Mouse (Mus musculus): Measurements from ENCODE around the gene Lce1a1.
"Not testable (repeated sequence)": the region's sequence is repeated elsewhere in the genome, so short reads cannot be mapped to it uniquely, and the experiment has no call there.

Gene Lce1a1

DNA sequence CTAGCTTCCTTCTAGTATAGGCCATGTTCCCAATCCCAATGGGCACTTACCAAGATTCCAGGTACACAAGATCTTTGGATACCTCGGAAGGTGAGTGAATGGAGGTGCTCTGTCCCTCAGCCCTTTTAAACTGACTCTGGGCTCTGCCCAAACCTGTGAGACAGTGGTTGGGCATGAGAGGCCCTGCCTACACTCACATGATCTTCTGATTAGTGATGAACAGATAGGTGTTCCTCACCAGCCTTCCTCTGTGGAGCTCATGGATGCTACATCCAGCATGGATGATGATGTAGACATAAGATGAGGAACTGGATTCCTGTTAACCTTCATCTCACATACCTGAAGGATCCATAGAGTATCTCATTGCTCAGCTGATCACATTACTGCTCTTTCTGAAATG lies at the start of gene Lce1a1:
Gene Lce1a1 (minus strand): TSS at position 101 of the 400 bp plus-strand sequence.
- no peak for DNase-seq

DNA sequence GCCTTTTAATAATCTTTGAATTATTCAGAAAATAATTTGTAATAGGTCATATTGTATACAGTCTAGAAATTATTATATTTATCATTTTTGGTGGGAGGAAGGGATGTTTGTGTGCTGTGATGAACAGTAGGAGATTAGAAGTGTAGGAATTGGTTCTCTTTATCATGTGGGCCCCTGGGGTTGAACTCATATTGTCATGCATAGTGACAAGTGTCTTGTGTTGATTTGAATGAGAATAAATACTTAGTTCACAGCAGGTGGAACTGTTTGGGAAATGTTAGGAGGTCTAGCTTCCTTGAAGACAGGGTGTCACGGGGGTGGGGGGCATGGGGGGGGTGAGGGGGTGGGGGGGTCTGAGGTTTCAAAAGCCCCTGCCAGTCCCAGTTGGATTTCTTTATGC lies 46.5 kb upstream of the Lce1a1 start:
- DNase-seq: no peak

DNA sequence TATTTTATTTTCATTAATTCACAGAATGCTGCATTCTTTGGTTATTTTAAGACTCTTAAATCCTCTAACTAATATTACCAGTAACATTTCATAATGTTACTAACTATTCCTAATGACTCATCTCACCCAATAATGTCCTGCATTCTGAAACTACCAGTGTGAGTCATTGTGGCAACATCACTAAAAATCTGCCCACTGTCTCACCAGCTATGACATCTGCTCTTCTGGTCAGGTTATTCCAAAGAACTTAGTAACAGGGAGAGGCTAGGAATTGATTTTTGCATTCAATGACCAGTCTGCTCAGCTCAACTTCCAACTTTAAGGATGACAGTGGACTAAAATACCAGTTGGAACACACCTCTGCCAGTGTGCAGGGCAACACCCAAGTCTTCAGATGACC lies 43.6 kb upstream of the Lce1a1 start:
- no peak for DNase-seq

DNA sequence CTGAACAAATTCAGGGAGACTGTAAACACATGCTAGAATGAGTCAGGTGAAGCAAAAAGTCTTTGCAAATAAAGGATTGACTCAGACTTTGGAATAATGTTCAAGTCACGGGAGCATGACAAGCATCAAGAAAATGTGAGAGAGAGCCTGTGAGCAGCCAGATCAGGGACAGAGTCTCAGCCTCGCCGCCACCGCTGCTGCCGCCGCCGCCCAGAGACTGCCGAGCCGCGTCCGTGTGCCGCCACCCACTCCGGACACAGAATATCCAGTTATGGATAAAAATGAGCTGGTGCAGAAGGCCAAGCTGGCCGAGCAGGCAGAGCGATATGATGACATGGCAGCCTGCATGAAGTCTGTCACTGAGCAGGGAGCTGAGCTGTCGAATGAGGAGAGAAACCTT lies 41.0 kb upstream of the Lce1a1 start:
- DNase-seq: not testable (repeated sequence)

DNA sequence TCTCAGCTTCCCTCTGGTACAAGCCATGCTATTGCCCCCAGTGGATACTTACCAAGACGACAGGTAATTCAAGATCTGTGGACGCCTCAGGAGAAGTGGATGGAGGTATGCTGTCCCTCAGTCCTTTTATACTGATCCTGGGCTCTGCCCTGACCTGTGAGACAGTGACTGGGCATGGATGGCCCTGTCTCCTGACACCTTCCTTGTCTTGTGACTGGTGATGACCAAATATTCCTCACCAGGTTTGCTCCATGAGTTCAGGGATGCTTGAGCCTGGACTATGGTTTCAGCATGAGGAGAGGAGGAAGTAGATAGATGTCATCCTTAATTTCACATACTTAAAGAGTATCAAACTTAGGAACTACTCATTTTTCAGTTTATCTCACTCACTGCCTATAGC lies 39.0 kb upstream of the Lce1a1 start, which contains the start of gene Lce1d:
Gene Lce1d (minus strand): TSS at position 101 of the 400 bp plus-strand sequence.
- DNase-seq: no peak

DNA sequence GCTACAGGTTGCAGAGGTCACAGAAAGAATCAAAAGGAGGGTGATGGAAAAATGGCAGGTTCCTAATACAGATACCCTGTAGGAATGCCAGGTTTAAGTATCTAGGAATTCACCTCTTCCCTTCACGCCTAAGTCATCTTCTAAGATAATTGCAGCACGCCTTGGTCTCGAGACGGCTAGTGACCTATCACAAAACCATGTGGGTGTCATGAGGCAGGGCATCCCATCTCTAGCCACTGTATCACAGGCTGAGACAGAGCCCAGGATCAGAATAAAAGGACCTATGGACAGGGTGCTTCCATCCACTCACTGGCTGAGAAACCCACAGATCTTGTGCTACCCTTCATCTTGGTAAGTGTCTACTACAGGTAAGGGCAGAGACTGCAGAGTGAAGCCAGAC lies 30.8 kb upstream of the Lce1a1 start, which contains the start of gene Lce1c:
Gene Lce1c (plus strand): TSS at position 301 of the 400 bp plus-strand sequence.
- DNase-seq: no peak

DNA sequence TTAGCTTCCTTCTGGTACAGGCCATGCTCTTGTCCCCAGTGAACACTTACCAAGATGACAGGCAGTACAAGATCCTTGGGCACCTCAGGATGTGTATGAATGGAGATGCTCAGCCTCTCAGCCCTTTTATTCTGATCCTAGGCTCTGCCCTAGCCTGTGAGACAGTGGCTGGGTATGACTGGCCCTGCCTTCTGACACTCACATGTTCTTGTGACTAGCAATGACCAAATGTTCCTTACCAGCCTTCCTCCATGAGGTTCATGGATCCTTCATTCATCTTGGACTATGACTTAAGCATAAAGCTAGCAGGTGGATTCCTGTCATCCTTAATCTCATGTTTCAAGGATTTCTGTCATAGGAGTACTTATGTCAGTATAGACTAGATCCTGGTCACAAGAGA lies 22.1 kb upstream of the Lce1a1 start, which contains the start of gene Lce1a2:
Gene Lce1a2 (minus strand): TSS at position 101 of the 400 bp plus-strand sequence.
- no peak for DNase-seq

DNA sequence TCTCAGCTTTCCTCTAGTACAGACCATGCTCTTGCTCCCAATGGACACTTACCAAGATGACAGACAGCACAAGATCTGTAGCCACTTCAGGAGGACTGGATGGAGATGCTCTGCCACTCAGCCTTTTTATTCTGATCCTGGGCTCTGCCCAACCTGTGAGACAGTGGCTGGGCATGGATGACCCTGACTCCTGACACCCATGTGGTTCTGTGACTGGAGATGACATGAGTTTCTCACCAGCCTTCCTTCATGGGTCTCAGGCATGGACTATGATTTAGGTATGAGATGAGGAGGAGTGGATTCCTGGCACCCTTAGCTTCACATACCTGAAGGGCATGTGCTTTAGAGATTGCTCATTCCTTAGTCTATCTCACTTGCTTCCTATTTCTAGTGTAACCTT lies 8.7 kb upstream of the Lce1a1 start, which contains the start of gene Lce1b:
Gene Lce1b (minus strand): TSS at position 101 of the 400 bp plus-strand sequence.
- no peak for DNase-seq

DNA sequence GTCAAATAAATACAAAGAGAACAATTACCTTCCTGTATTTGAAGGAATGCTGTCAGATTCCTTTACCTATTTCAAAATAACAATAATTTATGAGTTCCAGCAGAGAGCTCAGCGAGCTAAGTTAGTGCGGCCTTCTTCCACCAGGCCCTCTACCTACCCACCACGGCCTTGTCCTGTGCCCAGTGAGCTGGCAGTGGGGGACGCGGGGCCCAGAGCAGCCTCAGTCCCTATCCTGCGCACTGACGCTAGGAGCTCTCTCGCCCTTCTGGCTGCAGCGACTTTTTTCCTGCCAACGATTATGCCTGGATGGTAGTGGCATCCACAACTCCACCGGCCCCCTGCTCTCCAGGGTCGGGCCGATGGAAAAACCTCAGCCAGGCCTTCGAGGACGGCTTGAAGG lies 8.3 kb downstream of the Lce1a1 start:
- DNase-seq: no peak

DNA sequence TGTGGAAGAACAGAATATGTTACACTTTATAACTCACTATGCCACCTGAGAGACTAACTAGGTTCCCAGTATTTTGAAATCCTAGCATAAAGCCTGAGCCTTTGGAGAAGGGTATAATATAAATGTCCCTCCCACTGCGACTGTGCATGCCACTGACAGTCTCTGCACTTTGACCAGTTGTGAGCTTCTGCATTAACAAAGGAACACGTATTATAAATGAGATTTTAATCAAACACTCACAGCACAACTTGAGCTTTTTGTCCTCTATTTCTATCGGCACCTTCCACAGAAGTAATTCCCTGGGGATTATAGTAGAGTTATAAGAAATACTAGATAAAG lies 9.5 kb downstream of the Lce1a1 start:
- DNase-seq: no peak

DNA sequence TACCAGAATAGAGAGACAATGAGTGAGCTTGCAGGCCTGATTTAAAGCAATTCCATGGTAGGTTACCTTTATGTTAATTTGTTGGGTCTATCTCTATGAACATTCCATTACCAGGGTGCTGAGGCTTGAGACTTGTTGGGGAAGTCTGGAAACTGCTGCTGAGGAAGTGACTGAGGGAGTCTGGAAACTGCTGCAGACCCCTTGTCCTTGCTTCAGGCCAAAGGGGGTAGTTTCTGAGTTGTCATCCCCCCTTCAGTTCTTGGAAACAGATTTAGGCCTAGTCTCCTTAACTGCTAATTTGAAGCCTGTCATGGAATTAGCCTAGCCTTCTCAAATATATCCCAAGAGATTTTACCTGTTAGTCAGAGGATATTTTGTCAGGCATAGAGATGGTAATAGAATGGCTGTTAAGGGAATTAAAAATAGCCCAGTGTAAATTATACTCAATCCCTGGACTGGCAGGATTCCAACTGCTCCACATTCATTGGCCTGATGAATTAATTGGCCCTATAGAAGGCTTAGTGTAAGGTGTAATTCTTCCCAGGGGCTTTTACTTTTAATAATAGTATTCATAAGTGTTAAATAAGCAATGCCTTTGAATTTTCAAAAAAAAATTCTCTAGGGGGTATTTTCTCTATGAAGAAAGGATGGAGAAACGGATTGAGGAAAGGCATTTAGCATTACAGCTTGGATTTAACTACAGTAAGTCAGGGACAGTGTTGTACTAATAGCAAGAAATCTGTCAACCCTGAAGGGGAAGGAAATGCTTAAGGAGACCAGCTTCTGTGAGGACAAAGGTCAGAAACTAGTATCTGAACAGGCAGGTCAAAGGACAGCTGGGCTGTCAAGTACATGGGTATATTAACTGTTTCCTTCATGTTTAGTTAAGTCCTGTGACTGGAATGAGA lies 10.1 kb downstream of the Lce1a1 start:
- no peak for DNase-seq

DNA sequence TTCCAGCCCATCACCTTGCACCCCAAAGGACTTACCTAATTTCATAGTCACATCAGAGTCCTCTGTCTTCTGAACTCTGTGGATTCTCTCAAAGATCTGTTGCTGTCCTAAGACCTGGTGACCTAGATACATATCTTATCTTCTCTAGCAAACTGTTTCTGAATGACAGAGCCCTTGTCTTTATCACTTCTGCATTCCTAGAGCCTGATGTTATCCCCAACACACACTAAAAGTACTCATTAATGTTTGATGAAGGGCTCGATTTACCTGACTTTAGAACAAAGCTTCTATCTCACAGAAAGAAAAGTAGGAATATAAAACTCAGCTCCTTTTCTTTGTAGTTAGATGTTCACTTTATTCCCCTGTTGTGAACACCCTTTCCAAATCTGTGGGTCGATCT lies 26.5 kb downstream of the Lce1a1 start, which contains the start of gene Lce6a:
Gene Lce6a (minus strand): TSS at position 101 of the 400 bp plus-strand sequence.
- DNase-seq: no peak

DNA sequence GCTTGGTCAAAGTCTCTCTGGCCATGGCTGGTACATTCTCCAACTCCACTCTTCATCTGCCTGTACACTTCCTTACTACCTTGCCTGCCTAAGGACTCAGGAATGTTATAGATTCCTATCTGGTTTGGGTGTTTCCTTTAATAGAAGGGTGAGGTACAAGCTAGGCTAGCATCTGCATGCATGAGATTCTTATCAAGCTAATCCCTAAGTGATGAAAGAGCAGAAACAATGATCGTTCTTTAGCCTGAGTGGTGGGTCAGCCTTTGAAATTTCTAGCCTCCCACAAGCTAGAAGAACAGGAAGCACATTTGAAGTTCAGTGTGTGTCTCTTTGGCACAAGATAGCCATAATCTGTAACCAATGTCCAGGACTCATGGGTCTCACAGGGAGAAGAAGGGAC lies 38.3 kb downstream of the Lce1a1 start:
- DNase-seq: no peak

DNA sequence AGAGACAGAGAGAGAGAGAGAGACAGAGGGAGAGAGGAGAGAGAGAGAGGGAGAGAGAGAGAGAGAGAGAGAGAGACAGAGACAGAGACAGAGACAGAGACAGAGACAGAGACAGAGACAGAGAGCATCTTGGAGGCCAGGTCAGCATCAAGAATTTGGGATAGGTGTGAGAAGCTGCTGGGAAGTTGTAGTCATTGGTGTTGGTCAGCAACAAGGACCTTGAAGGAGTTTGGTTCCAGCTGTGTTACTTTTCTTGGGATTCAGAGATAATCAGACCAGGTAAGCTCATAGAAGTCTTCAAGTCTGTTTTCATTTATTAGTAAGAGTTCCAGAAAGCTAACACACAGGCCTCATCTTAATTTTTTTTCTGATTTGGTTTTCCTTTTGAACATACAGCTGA lies 40.7 kb downstream of the Lce1a1 start, which contains the start of gene 2210017I01Rik:
Gene 2210017I01Rik (minus strand): TSS at position 101 of the 400 bp plus-strand sequence.
- DNase-seq: no peak

DNA sequence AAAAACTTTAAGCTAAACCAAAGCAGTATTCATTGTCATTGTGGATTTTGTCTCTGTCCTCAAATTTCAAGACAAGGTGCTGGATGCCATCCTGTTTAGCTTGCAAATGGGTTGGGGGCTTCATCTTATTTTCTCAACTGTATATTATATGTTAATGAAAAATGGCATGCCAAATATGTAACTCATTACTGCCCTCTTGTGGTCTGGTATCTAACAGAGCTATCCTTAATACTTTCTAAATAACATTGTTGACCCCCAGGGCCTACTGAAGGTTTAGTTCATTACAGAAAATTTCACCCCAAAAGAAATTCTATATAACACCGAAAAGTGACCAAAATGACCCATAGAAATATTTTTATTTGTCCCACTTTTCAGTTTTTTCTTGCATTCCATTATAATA lies 45.9 kb downstream of the Lce1a1 start:
- DNase-seq: no peak

DNA sequence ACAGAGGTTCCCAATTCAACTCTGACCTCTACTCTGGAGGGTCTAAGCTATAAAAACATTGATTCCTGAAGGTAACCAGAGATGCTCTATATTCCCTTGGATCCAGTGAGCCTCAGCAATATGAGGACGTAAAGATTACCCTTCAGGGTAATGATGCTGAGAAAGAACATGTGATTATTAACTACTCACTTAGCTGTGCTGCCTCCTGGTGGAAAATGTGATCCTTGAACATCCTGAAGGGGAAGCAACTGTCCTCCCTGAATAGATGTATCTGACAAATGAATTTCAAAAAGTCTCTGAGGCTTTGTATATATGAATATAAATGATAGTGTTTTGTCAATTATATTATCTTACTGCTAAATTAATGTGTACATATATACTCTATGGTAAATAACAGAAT lies 47.7 kb downstream of the Lce1a1 start:
- no peak for DNase-seq

DNA sequence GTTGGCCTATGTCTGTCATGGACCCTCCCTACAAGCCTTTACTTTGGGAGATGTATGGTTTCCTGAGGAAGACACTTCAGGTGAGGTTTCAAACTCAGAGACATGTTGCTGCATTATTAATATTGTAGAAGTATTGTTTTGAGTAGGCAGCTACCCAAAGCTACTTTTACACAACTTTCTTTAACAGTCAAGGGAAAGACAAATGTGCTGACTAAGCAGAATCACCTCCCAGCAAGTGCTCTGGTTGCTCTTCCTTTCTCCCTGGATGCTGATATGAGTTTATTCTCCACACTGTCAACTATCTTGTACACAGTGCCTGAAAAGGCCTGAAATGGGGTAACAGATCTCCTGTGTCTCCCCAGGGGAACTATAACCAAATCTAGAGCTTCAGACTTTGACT lies 48.1 kb downstream of the Lce1a1 start:
- no peak for DNase-seq

DNA sequence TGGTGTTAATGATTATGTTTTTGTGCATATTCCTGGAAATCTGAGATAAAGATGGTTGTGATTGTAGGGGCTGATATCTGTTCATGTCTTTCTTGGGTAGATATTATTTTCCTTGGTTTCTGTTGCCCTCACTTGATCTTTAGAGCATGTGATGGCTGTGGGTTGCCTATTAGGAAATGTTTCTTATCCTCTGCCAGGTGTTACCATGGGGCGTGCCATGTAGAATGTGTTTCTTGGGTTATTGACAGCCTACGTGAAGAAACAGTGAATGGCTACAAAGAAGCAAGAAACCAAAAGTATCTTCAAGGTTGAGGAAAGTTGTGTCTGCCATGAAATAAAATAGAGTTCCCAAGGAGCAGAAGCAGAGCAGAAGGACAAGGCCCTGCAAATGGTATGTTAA lies 49.7 kb downstream of the Lce1a1 start:
- no peak for DNase-seq

All from right cerebral cortex, adult 18-20 months (tissue).